Mouse (Mus musculus) myocyte (in vitro differentiated cells): ENCODE measurements around the gene Ptgs2.

Source experiments
- E2F4 ChIP-seq: IDR thresholded peaks from one replicate; pipeline ENCODE4 v1.6.1; 2011; ENCODE audit warnings: mild to moderate bottlenecking, control low read depth, moderate library complexity; ENCODE audit not compliant: insufficient read depth
- MAX ChIP-seq: IDR thresholded peaks from one replicate; pipeline ENCODE4 v1.6.1; 2011; ENCODE audit warnings: low read depth, mild to moderate bottlenecking, control low read depth
- MYOD1 ChIP-seq, 3 experiments: IDR thresholded peaks; one replicate each; pipeline ENCODE4 v1.6.1; 2011; ENCODE audit warnings: control low read depth in 2 of 3, low read depth in 2 of 3, mild to moderate bottlenecking in 2 of 3, moderate library complexity in 1 of 3; ENCODE audit not compliant: insufficient read length in 2 of 3, control insufficient read depth in 1 of 3
- MYOG ChIP-seq, 3 experiments: IDR thresholded peaks; one replicate each; pipeline ENCODE4 v1.6.1; 2011; ENCODE audit warnings: control low read depth in 2 of 3, low read depth in 2 of 3, mild to moderate bottlenecking in 2 of 3; ENCODE audit not compliant: insufficient read length in 2 of 3, control insufficient read depth in 1 of 3, insufficient read depth in 1 of 3
- POLR2A ChIP-seq: IDR thresholded peaks from one replicate; pipeline ENCODE4 v1.6.1; 2011; ENCODE audit warnings: low read depth, mild to moderate bottlenecking, control low read depth, moderate library complexity; ENCODE audit not compliant: insufficient read length
- POLR2AphosphoS2 ChIP-seq: IDR thresholded peaks from one replicate; pipeline ENCODE4 v1.6.1; 2011; ENCODE audit warnings: low read depth, control low read depth; ENCODE audit not compliant: insufficient read length
- REST ChIP-seq: IDR thresholded peaks from one replicate; pipeline ENCODE4 v1.6.1; 2011; ENCODE audit warnings: mild to moderate bottlenecking, control low read depth, moderate library complexity; ENCODE audit not compliant: insufficient read depth, insufficient read length
- SRF ChIP-seq: IDR thresholded peaks from one replicate; pipeline ENCODE4 v1.6.1; 2011; ENCODE audit warnings: low read depth; ENCODE audit not compliant: control insufficient read depth, insufficient read length
- TCF12 ChIP-seq: IDR thresholded peaks from one replicate; pipeline ENCODE4 v1.6.1; 2011; ENCODE audit warnings: mild to moderate bottlenecking, control low read depth; ENCODE audit not compliant: poor library complexity, insufficient read depth, severe bottlenecking
- TCF3 ChIP-seq: IDR thresholded peaks from one replicate; pipeline ENCODE4 v1.6.1; 2011; ENCODE audit warnings: low read depth, control low read depth; ENCODE audit not compliant: insufficient read length
- USF1 ChIP-seq: IDR thresholded peaks from one replicate; pipeline ENCODE4 v1.6.1; 2011; ENCODE audit warnings: low read depth, mild to moderate bottlenecking, control low read depth, moderate library complexity

DNA sequence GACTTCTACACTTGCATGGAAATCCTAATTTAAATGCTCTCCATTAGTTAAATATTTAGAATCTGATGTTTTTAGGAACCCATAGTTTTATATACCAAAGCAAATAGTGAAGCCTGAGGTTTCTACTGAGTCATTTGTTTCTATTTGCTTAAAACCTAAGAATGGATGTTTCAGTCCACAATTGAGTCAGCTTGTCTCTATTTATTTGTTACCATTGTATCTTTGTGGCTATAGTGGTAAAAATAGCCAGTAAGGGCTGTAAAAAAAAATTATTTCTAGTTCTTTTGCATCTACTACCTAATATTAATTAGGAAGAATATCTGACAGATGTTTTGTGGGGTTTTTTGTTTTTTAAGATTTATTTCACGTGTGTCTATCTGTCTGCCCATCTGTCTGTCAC lies 49.6 kb upstream of the Ptgs2 start:
- TF ChIP-seq POLR2A (no peak), MAX (no peak), TCF12 (no peak), USF1 (no peak), POLR2AphosphoS2 (no peak), SRF (no peak), MYOG (IDR thresholded peaks at IDR 0.05; ENCODE audit: control insufficient read depth in 1 of 3, insufficient read depth in 1 of 3, insufficient read length in 2 of 3, low read depth in 2 of 3) (no peak), E2F4 (no peak), REST (no peak), MYOD1 (IDR thresholded peaks at IDR 0.05; ENCODE audit: control insufficient read depth in 1 of 3, insufficient read length in 2 of 3, low read depth in 2 of 3) (no peak), TCF3 (no peak)
